Mouse (Mus musculus) embryonic fibroblast, embryonic 13.5 days (primary cell): Measurements from ENCODE around the gene Tspan9.

Experiments
- CTCF ChIP-seq: IDR thresholded peaks from 2 replicates; pipeline ENCODE4 v1.5.1; 2011; ENCODE audit warnings: mild to moderate bottlenecking, control low read depth, low read length, moderate library complexity, borderline replicate concordance; ENCODE audit not compliant: insufficient read depth
- POLR2A ChIP-seq: IDR thresholded peaks from 2 replicates; pipeline ENCODE4 v1.6.1; 2011; ENCODE audit warnings: low read depth, mild to moderate bottlenecking, control low read depth, low read length, moderate library complexity

- TF ChIP-seq CTCF (no peak), POLR2A (no peak)
Observed at GRCm38 (mm10) chr6:128159092-128159491, 15.7 kb upstream of the Tspan9 start.
